Mouse (Mus musculus): ENCODE measurements around the gene Gm4553. TPM values are rescaled to one million over a fixed set of nuclear protein-coding genes. Genes with fewer than 3 reads are reported as not detected.
"Not testable (repeated sequence)": the region's sequence is repeated elsewhere in the genome, so short reads cannot be mapped to it uniquely, and the experiment has no call there.

The Gm4553 gene
- total RNA-seq, 2 experiments from 2014 or later: not detected

- DNase-seq (ENCODE audit: extremely low spot score in 1 of 2, low spot score in 1 of 2): no peak
Measured at GRCm38 (mm10) chr7:142140696-142141095, 24.8 kb downstream of the Gm4553 start.

DNA sequence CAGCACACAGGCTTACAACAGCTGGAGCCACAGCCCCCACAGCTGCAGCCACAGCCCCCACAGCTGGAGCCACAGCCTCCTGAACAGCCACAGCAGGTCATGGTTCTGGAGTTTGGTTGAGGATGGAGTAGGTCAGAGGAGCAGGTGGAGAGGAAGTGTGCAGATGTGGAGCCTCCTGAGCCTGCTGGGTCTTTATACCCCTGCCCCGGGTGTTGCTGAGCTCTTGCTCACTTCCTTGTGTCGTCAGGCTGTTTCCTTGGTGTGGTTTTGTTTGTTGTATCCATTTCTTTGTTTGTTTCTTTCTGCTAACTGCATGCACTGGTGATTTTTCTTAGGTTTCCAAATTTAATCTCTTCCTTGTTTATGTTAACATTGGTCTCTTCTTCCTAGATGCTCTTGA is 29.6 kb downstream of the Gm4553 start, which contains the start of gene Gm39115:
TSS of gene Gm39115 (minus strand) at position 101 of the 400 bp plus-strand sequence.
- DNase-seq (ENCODE audit: extremely low spot score in 1 of 2, low spot score in 1 of 2): not testable (repeated sequence)

DNA sequence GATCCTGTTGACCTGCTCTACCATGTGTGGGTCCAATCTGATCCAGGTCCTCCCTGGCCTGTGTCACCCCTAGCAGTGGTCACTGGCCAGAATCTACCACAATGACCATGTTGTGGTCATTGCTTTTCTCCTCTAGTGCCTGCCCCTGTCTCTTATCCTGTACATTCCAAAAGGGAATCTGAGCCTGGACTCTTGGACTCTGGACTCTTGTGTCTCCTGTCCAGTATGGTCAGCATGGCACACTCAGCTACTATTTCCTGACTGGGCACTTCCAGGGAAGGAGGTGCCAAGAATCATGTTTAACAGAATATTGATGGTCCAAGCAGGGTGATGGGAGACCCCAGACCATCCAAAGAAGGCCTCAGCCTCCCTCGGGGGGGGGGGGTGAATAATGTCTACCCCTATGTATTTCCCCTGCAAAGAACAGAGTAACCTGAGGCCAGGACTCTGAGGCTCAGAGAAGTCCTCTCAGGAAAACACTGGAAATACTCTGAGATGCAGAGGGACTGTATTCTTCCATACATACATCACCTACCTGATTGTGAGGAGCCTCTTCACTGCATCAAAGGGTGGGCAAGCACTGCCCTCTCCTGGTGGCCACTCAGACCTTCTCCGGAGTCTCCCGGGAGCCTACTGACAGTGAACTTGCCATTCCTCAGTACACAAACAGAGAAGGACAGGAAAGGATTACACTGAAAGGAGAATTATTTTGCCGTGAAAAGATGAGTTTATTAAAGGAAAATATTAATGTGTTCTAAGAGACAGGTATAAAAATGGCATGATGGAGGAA is 31.1 kb downstream of the Gm4553 start:
- peak in 1 of 2 experiments; percentile 24 for DNase-seq (ENCODE audit: extremely low spot score in 1 of 2, low spot score in 1 of 2)

DNA sequence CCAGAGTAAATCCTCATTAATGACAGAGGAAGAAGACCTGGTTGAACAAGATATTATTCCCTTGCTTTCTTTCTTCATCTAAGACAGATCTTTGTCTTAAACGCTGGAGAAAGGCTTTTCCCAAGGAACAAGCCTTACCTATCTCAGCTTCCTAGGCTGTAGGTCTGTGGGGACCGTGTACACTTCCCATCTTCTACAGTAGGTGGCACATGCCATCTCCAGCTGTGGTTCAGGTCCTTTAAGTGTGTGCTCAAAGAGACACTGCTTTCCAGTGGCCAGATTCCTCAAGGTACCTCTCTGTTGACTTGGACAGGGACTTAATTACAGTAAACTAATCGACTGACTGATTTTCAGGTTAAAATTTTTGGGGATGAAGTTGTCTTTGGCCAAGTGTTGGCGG is 36.7 kb downstream of the Gm4553 start:
- DNase-seq (ENCODE audit: extremely low spot score in 1 of 2, low spot score in 1 of 2): no peak

- DNase-seq (ENCODE audit: extremely low spot score in 1 of 2, low spot score in 1 of 2): not testable (repeated sequence)
Measured at GRCm38 (mm10) chr7:142120629-142121028, 44.9 kb downstream of the Gm4553 start, which contains the start of gene Gm45618. TSS of gene Gm45618 (minus strand) at chr7:142120729.

DNA sequence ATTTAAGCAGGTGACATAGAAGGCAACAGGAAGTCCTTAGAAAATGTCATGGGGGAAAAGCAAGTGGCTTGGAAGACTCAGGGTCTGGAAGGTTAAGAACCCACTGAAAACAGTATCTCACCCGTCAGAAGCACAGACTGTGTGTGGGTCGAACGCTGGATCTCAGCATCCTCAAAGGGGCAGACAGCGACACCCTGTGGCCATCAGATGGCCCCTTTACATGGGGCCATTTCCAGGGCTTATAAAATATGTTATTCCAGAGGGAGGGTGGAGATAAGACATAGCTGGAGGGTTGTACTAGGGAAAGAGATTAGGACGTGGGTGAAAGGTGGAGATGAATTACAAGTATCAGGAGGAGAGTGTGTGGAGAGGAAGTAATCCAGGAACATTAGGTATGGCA is 45.9 kb downstream of the Gm4553 start:
- peak in 1 of 2 experiments; percentile 20 for DNase-seq (ENCODE audit: extremely low spot score in 1 of 2, low spot score in 1 of 2)

Other genes with a start within 250 kb of the Gm4553 start
- gene Tollip, start 247.2 kb downstream of the Gm4553 start, total RNA-seq (2021): 100 to 1,000 TPM; 126 to 131 TPM
- 100 to 1,000 TPM; 170 to 190 TPM for gene Brsk2, start 216.0 kb downstream of the Gm4553 start, total RNA-seq (2021)
- 10 to 100 TPM; 27.0 to 29.1 TPM for gene Mob2, start 104.7 kb downstream of the Gm4553 start, total RNA-seq (2021)
- gene Dusp8, start 69.9 kb downstream of the Gm4553 start, total RNA-seq (2021): 100 to 1,000 TPM; 127 to 139 TPM
- gene Gm45618, start 45.0 kb downstream of the Gm4553 start, total RNA-seq (2021): not detected
- not detected for gene Gm39115, start 29.7 kb downstream of the Gm4553 start, total RNA-seq (2021)
- gene Gm45337, start 21.1 kb downstream of the Gm4553 start, total RNA-seq (2021): not detected
- not detected for gene Gm29735, start 8.6 kb downstream of the Gm4553 start, total RNA-seq (2021)
- not detected for gene Krtap5-2, start 10.3 kb upstream of the Gm4553 start, total RNA-seq (2021)
- not detected for gene Gm10153, start 24.6 kb upstream of the Gm4553 start, total RNA-seq (2021)
- gene Krtap5-3, start 35.6 kb upstream of the Gm4553 start, total RNA-seq (2021): not detected
- gene Gm7579, start 46.1 kb upstream of the Gm4553 start, total RNA-seq (2021): not detected
- not detected for gene Krtap5-5, start 64.2 kb upstream of the Gm4553 start, total RNA-seq (2021)
- not detected for gene Gm40460, start 75.3 kb upstream of the Gm4553 start, total RNA-seq (2021)
- not detected for gene Gm2431, start 92.6 kb upstream of the Gm4553 start, total RNA-seq (2021)
- not detected for gene Gm4559, start 108.6 kb upstream of the Gm4553 start, total RNA-seq (2021)
- not detected for gene Krtap5-1, start 131.4 kb upstream of the Gm4553 start, total RNA-seq (2021)
- not detected for gene Krtap5-4, start 137.8 kb upstream of the Gm4553 start, total RNA-seq (2021)
- gene Ifitm10, start 208.0 kb upstream of the Gm4553 start, total RNA-seq (2021): 10 to 100 TPM; 40.7 to 41.8 TPM
- 10 to 100 TPM in 1 of 2 experiments, 1 to 10 TPM in 1; 3.2 to 10.3 TPM for gene Gm49369, start 216.9 kb upstream of the Gm4553 start, total RNA-seq (2021)
- gene Ctsd, start 222.3 kb upstream of the Gm4553 start, total RNA-seq (2021): 100 to 1,000 TPM; 313 to 344 TPM